26 mouse cellular contexts compared by ENCODE assay signal in the genomic region with DNA sequence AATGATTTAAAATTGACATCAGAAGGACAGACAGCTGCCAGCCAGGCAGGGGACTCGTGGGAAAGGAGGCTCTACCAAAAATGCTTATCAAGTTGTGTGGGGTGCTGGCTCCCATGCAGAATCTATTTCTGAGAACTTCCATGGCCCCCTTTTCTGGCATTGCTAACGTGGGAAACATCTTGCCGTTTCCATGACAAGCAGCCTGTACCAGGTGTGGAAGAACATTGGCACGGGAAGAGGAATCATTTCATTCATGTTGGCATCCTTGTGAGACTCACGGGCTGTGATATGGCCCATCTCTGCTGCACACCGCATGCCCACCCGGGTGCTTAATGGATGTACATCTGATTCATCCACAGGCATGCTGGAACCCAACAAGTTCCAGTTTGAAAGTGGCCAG.
"Had no signal": no experiment of that assay in that cellular context is flagged by ENCODE, and none has a peak within 500 bp of the region (broad histone marks: within the 10 kb centered on the region; RNA-seq: fewer than 3 reads in every experiment).

No protein-coding gene starts in this region.

- H3K4me1 ChIP-seq: intestine, embryonic 15.5 days; liver, embryonic 13.5 days; liver, embryonic 15.5 days had no signal

- H3K27ac ChIP-seq: gastrocnemius, adult 2 months; heart, adult 2 months; hindbrain, embryonic 14.5 days; intestine, embryonic 15.5 days; layer of hippocampus, adult 2 months; left cerebral cortex, adult 2 months; limb, embryonic 10.5 days; limb, embryonic 12.5 days; liver, embryonic 13.5 days; liver, embryonic 15.5 days had no signal

- DNase-seq: gastrocnemius, adult 2 months; gastrocnemius, postnatal 10 days; gastrocnemius, postnatal 25 days; heart, adult 2 months; heart, postnatal 10 days; heart, postnatal 4 days; kidney, adult 18-20 months; kidney, adult 8-10 months; kidney, postnatal 10 days; kidney, postnatal 25 days; kidney, postnatal 4 days; liver; liver, embryonic 13.5 days had no signal

- H3K36me3 ChIP-seq: heart, embryonic 12.5 days; hindbrain, embryonic 12.5 days; intestine, embryonic 15.5 days; limb, embryonic 10.5 days; limb, embryonic 12.5 days; liver, embryonic 13.5 days; liver, embryonic 15.5 days had no signal

- H3K4me2 ChIP-seq: heart, embryonic 12.5 days; hindbrain, embryonic 12.5 days; hindbrain, embryonic 14.5 days; intestine, embryonic 15.5 days; limb, embryonic 12.5 days; liver, embryonic 11.5 days; liver, embryonic 13.5 days; liver, embryonic 15.5 days had no signal

- H3K9me3 ChIP-seq: heart, embryonic 12.5 days; hindbrain, embryonic 12.5 days; intestine, embryonic 15.5 days; limb, embryonic 10.5 days; limb, embryonic 12.5 days; liver, embryonic 13.5 days; liver, embryonic 15.5 days had no signal

- ATAC-seq: hindbrain, embryonic 16.5 days; inflammation-experienced regulatory T-cells, adult 6 months; intestine, embryonic 15.5 days; intestine, postnatal 0 days had no signal

- H3K4me3 ChIP-seq: gastrocnemius, adult 2 months; heart, adult 2 months; heart, embryonic 12.5 days; hindbrain, embryonic 12.5 days; intestine, embryonic 15.5 days; layer of hippocampus, adult 2 months; left cerebral cortex, adult 2 months; limb, embryonic 10.5 days; limb, embryonic 12.5 days; liver, embryonic 13.5 days; liver, embryonic 15.5 days had no signal

- H3K9ac ChIP-seq: heart, embryonic 12.5 days; hindbrain, embryonic 12.5 days; hindbrain, embryonic 14.5 days; intestine, embryonic 15.5 days; limb, embryonic 12.5 days; liver, embryonic 13.5 days; liver, embryonic 15.5 days had no signal

- H3K27me3 ChIP-seq: heart, embryonic 12.5 days; hindbrain, embryonic 12.5 days; intestine, embryonic 15.5 days; liver, embryonic 13.5 days; liver, embryonic 15.5 days had no signal
